Mouse (Mus musculus): ENCODE data around the gene Ptprt. TPM values are rescaled to one million over a fixed set of nuclear protein-coding genes. Genes with fewer than 3 reads are reported as not detected.

The Ptprt gene
- polyA plus RNA-seq, 1 experiment from 2014 or later: 7.9 TPM

DNA sequence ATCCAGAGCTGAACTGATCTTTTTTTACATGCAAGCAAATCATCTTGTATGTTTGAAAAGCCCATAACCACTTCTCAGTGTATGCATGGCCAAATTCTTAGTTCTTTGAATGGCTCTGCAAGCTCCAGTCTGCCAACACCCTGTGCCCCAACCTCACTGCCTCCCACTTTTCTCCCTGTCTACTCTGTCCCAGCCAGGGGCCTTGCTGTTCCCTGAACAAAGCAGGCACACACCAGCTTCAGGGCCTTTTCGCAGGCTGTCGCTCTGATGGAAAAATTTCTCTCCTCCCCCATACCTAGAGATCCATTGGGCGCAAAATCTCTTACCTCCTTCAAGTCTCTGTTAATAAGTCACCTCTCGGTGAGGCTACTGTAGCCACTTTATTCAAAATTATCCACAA lies 610.7 kb downstream of the Ptprt start:
- Histone ChIP-seq H3K27ac (ENCODE audit: low read length) (no peak overlapping the region), H3K36me3 (ENCODE audit: control insufficient read depth, insufficient read depth) (no peaks in the 10 kb centered on the region), H3K4me2 (ENCODE audit: low read length) (no peak overlapping the region), H3K9me3 (ENCODE audit: control insufficient read depth, low read length) (no peaks in the 10 kb centered on the region), H3K4me1 (replicated peaks; ENCODE audit: control insufficient read depth, insufficient read depth, low read length) (no peaks in the 10 kb centered on the region), H3K4me3 (replicated peaks; ENCODE audit: low read length) (no peak overlapping the region), H3K27me3 (replicated peaks; ENCODE audit: control insufficient read depth, insufficient read depth, low read length) (no peaks in the 10 kb centered on the region), H3K9ac (replicated peaks; ENCODE audit: low read depth, low read length) (no peak overlapping the region)
- ATAC-seq: no peak
- WGBS: 78% methylated on average over 4 of the region's 4 CpGs

GRCm38 (mm10) chr2:162035615-162036014 lies 625.3 kb downstream of the Ptprt start:
- no peak overlapping the region for H3K27ac ChIP-seq (ENCODE audit: low read length)
- no peak overlapping the region for H3K4me2 ChIP-seq (ENCODE audit: low read length)
- H3K4me3 ChIP-seq (replicated peaks; ENCODE audit: low read length): no peak overlapping the region
- no peak overlapping the region for H3K9ac ChIP-seq (replicated peaks; ENCODE audit: low read depth, low read length)
- no peak for ATAC-seq
- no peaks in the 10 kb centered on the region for H3K36me3 ChIP-seq (ENCODE audit: control insufficient read depth, insufficient read depth)
- WGBS: 77% methylated on average over 4 of the region's 4 CpGs
- no peaks in the 10 kb centered on the region for H3K27me3 ChIP-seq (replicated peaks; ENCODE audit: control insufficient read depth, insufficient read depth, low read length)
- H3K9me3 ChIP-seq (ENCODE audit: control insufficient read depth, low read length): no peaks in the 10 kb centered on the region
- H3K4me1 ChIP-seq (replicated peaks; ENCODE audit: control insufficient read depth, insufficient read depth, low read length): no peaks in the 10 kb centered on the region

DNA sequence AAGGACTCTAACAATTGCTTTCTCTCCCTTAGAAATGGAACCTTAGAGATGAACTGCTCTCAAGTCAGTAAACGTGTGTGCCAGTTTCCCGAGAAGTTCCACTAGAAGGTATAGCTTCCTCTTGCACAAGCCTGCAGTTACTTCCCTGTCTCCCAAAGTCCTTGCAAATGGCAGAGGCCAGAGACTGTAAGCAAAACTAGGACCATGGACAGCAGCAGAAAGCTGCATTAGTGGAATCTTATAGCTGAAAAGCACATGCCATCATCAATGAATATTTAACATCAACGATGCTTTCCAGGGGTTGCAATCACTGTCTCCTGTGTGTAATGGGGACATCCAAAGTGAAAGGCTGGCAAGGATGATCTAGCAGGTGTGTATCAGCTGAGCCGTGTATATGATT lies 629.3 kb downstream of the Ptprt start:
- H3K4me2 ChIP-seq (ENCODE audit: low read length): no peak overlapping the region
- H3K4me3 ChIP-seq (replicated peaks; ENCODE audit: low read length): no peak overlapping the region
- no peak overlapping the region for H3K27ac ChIP-seq (ENCODE audit: low read length)
- H3K4me1 ChIP-seq (replicated peaks; ENCODE audit: control insufficient read depth, insufficient read depth, low read length): no peaks in the 10 kb centered on the region
- H3K9me3 ChIP-seq (ENCODE audit: control insufficient read depth, low read length): no peaks in the 10 kb centered on the region
- H3K36me3 ChIP-seq (ENCODE audit: control insufficient read depth, insufficient read depth): no peaks in the 10 kb centered on the region
- ATAC-seq: no peak
- WGBS: 71% methylated on average over 4 of the region's 4 CpGs
- no peaks in the 10 kb centered on the region for H3K27me3 ChIP-seq (replicated peaks; ENCODE audit: control insufficient read depth, insufficient read depth, low read length)
- no peak overlapping the region for H3K9ac ChIP-seq (replicated peaks; ENCODE audit: low read depth, low read length)

DNA sequence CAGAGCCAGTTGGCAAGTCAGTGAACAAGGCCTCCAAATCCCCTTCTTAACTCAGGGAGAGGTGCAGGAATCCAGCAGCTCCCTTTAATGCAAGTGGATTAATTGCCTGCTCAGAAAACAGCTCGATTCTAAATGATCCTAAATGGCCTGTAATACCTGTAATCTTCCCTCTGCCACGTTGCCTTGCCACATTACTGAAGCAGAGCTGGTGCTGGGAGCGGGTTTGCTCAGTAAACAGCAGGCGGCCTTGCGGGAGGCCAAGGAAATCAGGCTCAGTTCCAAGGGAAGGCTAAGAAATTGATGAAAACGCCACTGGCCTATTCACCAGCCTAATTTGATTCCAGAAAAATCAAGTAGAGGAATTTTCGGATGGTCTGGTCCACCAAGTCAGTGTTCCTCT lies 659.9 kb downstream of the Ptprt start:
- Histone ChIP-seq H3K27me3 (replicated peaks; ENCODE audit: control insufficient read depth, insufficient read depth, low read length) (no peaks in the 10 kb centered on the region), H3K27ac (ENCODE audit: low read length) (no peak overlapping the region), H3K4me3 (replicated peaks; ENCODE audit: low read length) (no peak overlapping the region), H3K9ac (replicated peaks; ENCODE audit: low read depth, low read length) (no peak overlapping the region), H3K36me3 (ENCODE audit: control insufficient read depth, insufficient read depth) (no peaks in the 10 kb centered on the region), H3K9me3 (ENCODE audit: control insufficient read depth, low read length) (no peaks in the 10 kb centered on the region), H3K4me2 (ENCODE audit: low read length) (no peak overlapping the region), H3K4me1 (replicated peaks; ENCODE audit: control insufficient read depth, insufficient read depth, low read length) (peaks cover 7% of the 10 kb centered on the region)
- WGBS: 23% methylated on average over 7 of the region's 7 CpGs
- ATAC-seq: no peak

DNA sequence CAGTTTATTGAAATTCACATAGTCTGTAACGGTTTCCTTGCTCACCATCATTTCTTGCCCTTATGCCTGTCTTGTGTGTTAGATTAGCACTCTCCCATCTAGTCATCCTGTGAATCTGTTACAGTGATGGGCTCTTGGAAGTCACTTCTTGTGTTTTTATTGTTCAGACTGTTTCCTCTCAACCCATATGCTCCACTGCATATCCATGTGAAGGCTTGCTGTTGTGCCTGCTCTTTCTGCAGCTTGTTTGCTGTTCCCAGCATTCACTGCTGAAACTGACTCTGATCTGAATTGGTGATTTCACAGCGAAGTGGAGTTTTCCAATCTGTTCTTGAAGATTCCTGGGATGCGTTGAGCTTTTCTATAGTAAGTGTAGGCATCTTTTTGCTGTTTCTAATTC lies 678.6 kb downstream of the Ptprt start:
- Histone ChIP-seq H3K9me3 (ENCODE audit: control insufficient read depth, low read length) (no peaks in the 10 kb centered on the region), H3K4me3 (replicated peaks; ENCODE audit: low read length) (no peak overlapping the region), H3K4me2 (ENCODE audit: low read length) (no peak overlapping the region), H3K9ac (replicated peaks; ENCODE audit: low read depth, low read length) (no peak overlapping the region), H3K4me1 (replicated peaks; ENCODE audit: control insufficient read depth, insufficient read depth, low read length) (no peaks in the 10 kb centered on the region), H3K27me3 (replicated peaks; ENCODE audit: control insufficient read depth, insufficient read depth, low read length) (no peaks in the 10 kb centered on the region), H3K36me3 (ENCODE audit: control insufficient read depth, insufficient read depth) (no peaks in the 10 kb centered on the region), H3K27ac (ENCODE audit: low read length) (no peak overlapping the region)
- WGBS: 74% methylated on average over 3 of the region's 3 CpGs
- peak; percentile 62; the same call in 1 of the 2 replicates for ATAC-seq

DNA sequence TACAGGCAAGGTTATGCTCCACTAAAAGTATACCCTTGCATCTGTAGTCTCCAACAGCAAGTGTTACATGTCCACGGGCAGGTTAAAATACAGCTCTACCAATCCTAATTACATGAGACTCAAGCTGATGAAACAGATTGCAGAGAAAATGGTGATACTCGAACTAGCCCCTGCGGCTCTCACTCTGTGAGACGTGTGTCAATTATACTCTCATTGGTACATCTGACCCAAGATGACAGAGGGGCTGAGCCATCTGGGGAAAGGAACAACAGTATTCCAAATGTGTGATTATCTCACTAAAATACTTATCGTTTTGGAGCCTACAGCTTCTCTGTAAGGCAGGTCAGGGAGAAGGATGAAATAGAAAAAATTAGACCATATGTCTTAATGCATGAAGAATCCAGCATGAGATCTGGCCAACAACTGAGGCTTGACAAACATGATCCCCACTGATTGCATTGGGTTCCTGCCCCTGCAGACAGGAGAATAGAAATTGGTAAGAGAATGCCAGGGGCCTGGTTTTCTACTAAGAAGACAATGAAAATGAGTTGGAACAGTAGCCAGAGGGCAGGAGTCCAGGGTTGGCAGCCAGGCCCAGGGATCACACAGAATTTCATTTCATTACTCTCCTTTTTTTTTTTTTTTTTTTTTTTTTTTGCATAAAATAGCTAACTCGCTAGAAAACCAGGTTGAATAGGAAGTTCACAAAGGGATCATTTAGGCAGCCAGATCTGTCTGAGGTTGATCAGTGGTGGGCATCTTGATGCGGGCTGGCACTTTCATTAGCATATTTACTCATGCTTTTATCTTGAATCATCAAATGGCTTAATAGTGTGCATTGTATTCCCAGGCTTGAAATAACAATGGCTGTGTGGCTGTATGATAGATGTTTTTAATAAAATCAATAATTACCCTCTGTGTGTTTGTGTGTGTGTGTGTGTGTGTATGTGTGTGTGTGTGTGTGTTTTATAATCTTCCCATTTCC lies 699.5 kb downstream of the Ptprt start:
- Histone ChIP-seq H3K4me1 (replicated peaks; ENCODE audit: control insufficient read depth, insufficient read depth, low read length) (peaks cover 7% of the 10 kb centered on the region; the same call in 1 of the 2 replicates), H3K36me3 (ENCODE audit: control insufficient read depth, insufficient read depth) (no peaks in the 10 kb centered on the region), H3K4me2 (ENCODE audit: low read length) (no peak overlapping the region), H3K4me3 (replicated peaks; ENCODE audit: low read length) (no peak overlapping the region), H3K27me3 (replicated peaks; ENCODE audit: control insufficient read depth, insufficient read depth, low read length) (no peaks in the 10 kb centered on the region), H3K9ac (replicated peaks; ENCODE audit: low read depth, low read length) (no peak overlapping the region), H3K9me3 (ENCODE audit: control insufficient read depth, low read length) (no peaks in the 10 kb centered on the region), H3K27ac (ENCODE audit: low read length) (no peak overlapping the region)
- peak; percentile 55; the same call in 1 of the 2 replicates for ATAC-seq
- 34% methylated on average over 7 of the region's 7 CpGs for WGBS

- ATAC-seq: no peak
- Histone ChIP-seq H3K27me3 (replicated peaks; ENCODE audit: control insufficient read depth, insufficient read depth, low read length) (no peaks in the 10 kb centered on the region), H3K4me3 (replicated peaks; ENCODE audit: low read length) (no peak overlapping the region), H3K4me2 (ENCODE audit: low read length) (no peak overlapping the region), H3K4me1 (replicated peaks; ENCODE audit: control insufficient read depth, insufficient read depth, low read length) (no peaks in the 10 kb centered on the region), H3K36me3 (ENCODE audit: control insufficient read depth, insufficient read depth) (no peaks in the 10 kb centered on the region), H3K9me3 (ENCODE audit: control insufficient read depth, low read length) (peaks cover 2% of the 10 kb centered on the region; the same call in 1 of the 2 replicates), H3K27ac (ENCODE audit: low read length) (no peak overlapping the region), H3K9ac (replicated peaks; ENCODE audit: low read depth, low read length) (no peak overlapping the region)
- 91% methylated on average over 6 of the region's 6 CpGs for WGBS
Measured at GRCm38 (mm10) chr2:161945424-161945823, 715.5 kb downstream of the Ptprt start.

- ATAC-seq: no peak
- no peak overlapping the region for H3K4me2 ChIP-seq (ENCODE audit: low read length)
- no peak overlapping the region for H3K9ac ChIP-seq (replicated peaks; ENCODE audit: low read depth, low read length)
- H3K4me1 ChIP-seq (replicated peaks; ENCODE audit: control insufficient read depth, insufficient read depth, low read length): no peaks in the 10 kb centered on the region
- H3K27ac ChIP-seq (ENCODE audit: low read length): no peak overlapping the region
- H3K27me3 ChIP-seq (replicated peaks; ENCODE audit: control insufficient read depth, insufficient read depth, low read length): no peaks in the 10 kb centered on the region
- no peak overlapping the region for H3K4me3 ChIP-seq (replicated peaks; ENCODE audit: low read length)
- WGBS: 89% methylated on average over 4 of the region's 4 CpGs
- no peaks in the 10 kb centered on the region for H3K36me3 ChIP-seq (ENCODE audit: control insufficient read depth, insufficient read depth)
- H3K9me3 ChIP-seq (ENCODE audit: control insufficient read depth, low read length): peaks cover 2% of the 10 kb centered on the region; the same call in 1 of the 2 replicates
Measured at GRCm38 (mm10) chr2:161944689-161945088, 716.3 kb downstream of the Ptprt start.

- Histone ChIP-seq H3K4me3 (replicated peaks; ENCODE audit: low read length) (no peak overlapping the region), H3K4me2 (ENCODE audit: low read length) (no peak overlapping the region), H3K9ac (replicated peaks; ENCODE audit: low read depth, low read length) (no peak overlapping the region), H3K9me3 (ENCODE audit: control insufficient read depth, low read length) (peaks cover 2% of the 10 kb centered on the region; the same call in 1 of the 2 replicates), H3K36me3 (ENCODE audit: control insufficient read depth, insufficient read depth) (no peaks in the 10 kb centered on the region), H3K27ac (ENCODE audit: low read length) (no peak overlapping the region), H3K4me1 (replicated peaks; ENCODE audit: control insufficient read depth, insufficient read depth, low read length) (no peaks in the 10 kb centered on the region), H3K27me3 (replicated peaks; ENCODE audit: control insufficient read depth, insufficient read depth, low read length) (no peaks in the 10 kb centered on the region)
- WGBS: 61% methylated on average over 2 of the region's 2 CpGs
- ATAC-seq: no peak
Measured at GRCm38 (mm10) chr2:161941991-161942390, 719.0 kb downstream of the Ptprt start.

All from forebrain, embryonic 16.5 days (tissue).